Mouse (Mus musculus) thymus, postnatal 25 days (tissue): ENCODE data around the gene Prkag3.
A peak's percentile ranks its signal among the peaks of the same experiment; 100 is the strongest.

Experiments used
- DNase-seq: peaks from one replicate; pipeline ENCODE4 v3.0.0; 2022

The Prkag3 gene

GRCm38 (mm10) chr1:74754175-74754785, 5.3 kb upstream of the Prkag3 start:
- DNase-seq: peak; percentile 42

GRCm38 (mm10) chr1:74753266-74753974, 4.4 kb upstream of the Prkag3 start:
- no peak for DNase-seq

GRCm38 (mm10) chr1:74752833-74753232, 3.8 kb upstream of the Prkag3 start:
- no peak for DNase-seq

- DNase-seq: no peak
These were observed 3.1 kb upstream of the Prkag3 start for GRCm38 (mm10) chr1:74752150-74752549.

- DNase-seq: no peak
These were observed 1.7 kb upstream of the Prkag3 start for GRCm38 (mm10) chr1:74750683-74751082.

GRCm38 (mm10) chr1:74749301-74749700, 280 bp upstream of the Prkag3 start:
- DNase-seq: no peak

GRCm38 (mm10) chr1:74747335-74747734, 1.7 kb downstream of the Prkag3 start:
- DNase-seq: no peak

GRCm38 (mm10) chr1:74740846-74741245, 8.2 kb downstream of the Prkag3 start:
- DNase-seq: no peak

GRCm38 (mm10) chr1:74737500-74737899, 11.5 kb downstream of the Prkag3 start:
- DNase-seq: no peak

- DNase-seq: no peak
These were observed 12.0 kb downstream of the Prkag3 start for GRCm38 (mm10) chr1:74736977-74737376.

- DNase-seq: no peak
These were observed 20.6 kb downstream of the Prkag3 start for GRCm38 (mm10) chr1:74728446-74728845.

GRCm38 (mm10) chr1:74726674-74727073, 22.3 kb downstream of the Prkag3 start:
- DNase-seq: no peak

- DNase-seq: no peak
These were observed 22.9 kb downstream of the Prkag3 start for GRCm38 (mm10) chr1:74726114-74726513.

- DNase-seq: peak; percentile 30
These were observed 25.3 kb downstream of the Prkag3 start for GRCm38 (mm10) chr1:74723748-74724147.

- DNase-seq: no peak
These were observed 27.4 kb downstream of the Prkag3 start for GRCm38 (mm10) chr1:74721657-74722056.

- DNase-seq: no peak
These were observed 29.7 kb downstream of the Prkag3 start for GRCm38 (mm10) chr1:74719281-74719680.

GRCm38 (mm10) chr1:74718113-74718512, 30.9 kb downstream of the Prkag3 start:
- DNase-seq: no peak

- no peak for DNase-seq
These were observed 33.1 kb downstream of the Prkag3 start for GRCm38 (mm10) chr1:74715886-74716285.

- DNase-seq: no peak
These were observed 33.6 kb downstream of the Prkag3 start for GRCm38 (mm10) chr1:74715468-74715867.

- DNase-seq: no peak
These were observed 34.1 kb downstream of the Prkag3 start for GRCm38 (mm10) chr1:74714967-74715366.

GRCm38 (mm10) chr1:74713859-74714730, 34.9 kb downstream of the Prkag3 start:
- DNase-seq: no peak

- DNase-seq: no peak
These were observed 35.7 kb downstream of the Prkag3 start, which contains the start of gene Cyp27a1 for GRCm38 (mm10) chr1:74713099-74713858. Gene Cyp27a1, plus strand, starts transcription at chr1:74713574.
